Mouse (Mus musculus) right cerebral cortex, adult 18-20 months (tissue): ENCODE results near the gene Ebf1.

Experiments
- DNase-seq: peaks from one replicate; pipeline ENCODE4 v3.0.0; 2022; ENCODE audit warnings: mixed read lengths

The Ebf1 gene

GRCm38 (mm10) chr11:44788003-44788402, 170.9 kb downstream of the Ebf1 start:
- DNase-seq, result no peak

- no peak for DNase-seq
These were observed 175.7 kb downstream of the Ebf1 start for GRCm38 (mm10) chr11:44792816-44793215.

- no peak for DNase-seq
These were observed 177.8 kb downstream of the Ebf1 start for GRCm38 (mm10) chr11:44794883-44795282.

- DNase-seq, result no peak
These were observed 178.7 kb downstream of the Ebf1 start for GRCm38 (mm10) chr11:44795767-44796166.

- DNase-seq, result no peak
These were observed 181.2 kb downstream of the Ebf1 start for GRCm38 (mm10) chr11:44798270-44798669.

- no peak for DNase-seq
These were observed 186.9 kb downstream of the Ebf1 start for GRCm38 (mm10) chr11:44804046-44804445.

GRCm38 (mm10) chr11:44806589-44806988, 189.5 kb downstream of the Ebf1 start:
- DNase-seq, result peak; percentile 5

GRCm38 (mm10) chr11:44808855-44809546, 191.9 kb downstream of the Ebf1 start:
- DNase-seq, result no peak

- no peak for DNase-seq
These were observed 193.9 kb downstream of the Ebf1 start for GRCm38 (mm10) chr11:44811007-44811406.

GRCm38 (mm10) chr11:44812193-44812746, 195.2 kb downstream of the Ebf1 start:
- no peak for DNase-seq

GRCm38 (mm10) chr11:44813534-44813933, 196.4 kb downstream of the Ebf1 start:
- no peak for DNase-seq

GRCm38 (mm10) chr11:44814847-44815246, 197.7 kb downstream of the Ebf1 start:
- no peak for DNase-seq

- DNase-seq, result no peak
These were observed 198.9 kb downstream of the Ebf1 start for GRCm38 (mm10) chr11:44815991-44816390.

- no peak for DNase-seq
These were observed 205.2 kb downstream of the Ebf1 start for GRCm38 (mm10) chr11:44822312-44822711.

GRCm38 (mm10) chr11:44832227-44832939, 215.3 kb downstream of the Ebf1 start:
- DNase-seq, result no peak

GRCm38 (mm10) chr11:44832940-44833254, 215.8 kb downstream of the Ebf1 start:
- DNase-seq, result no peak

GRCm38 (mm10) chr11:44833351-44833996, 216.4 kb downstream of the Ebf1 start:
- peak; percentile 5 for DNase-seq

GRCm38 (mm10) chr11:44835166-44835565, 218.0 kb downstream of the Ebf1 start:
- no peak for DNase-seq

GRCm38 (mm10) chr11:44837592-44837991, 220.5 kb downstream of the Ebf1 start:
- DNase-seq, result no peak

GRCm38 (mm10) chr11:44841127-44842056, 224.3 kb downstream of the Ebf1 start:
- no peak for DNase-seq

- DNase-seq, result no peak
These were observed 234.8 kb downstream of the Ebf1 start for GRCm38 (mm10) chr11:44851874-44852273.

- no peak for DNase-seq
These were observed 235.8 kb downstream of the Ebf1 start for GRCm38 (mm10) chr11:44852921-44853320.

GRCm38 (mm10) chr11:44854496-44854895, 237.4 kb downstream of the Ebf1 start:
- peak; percentile 11 for DNase-seq
